Mouse (Mus musculus): ENCODE results near the gene Jph4.

DNA sequence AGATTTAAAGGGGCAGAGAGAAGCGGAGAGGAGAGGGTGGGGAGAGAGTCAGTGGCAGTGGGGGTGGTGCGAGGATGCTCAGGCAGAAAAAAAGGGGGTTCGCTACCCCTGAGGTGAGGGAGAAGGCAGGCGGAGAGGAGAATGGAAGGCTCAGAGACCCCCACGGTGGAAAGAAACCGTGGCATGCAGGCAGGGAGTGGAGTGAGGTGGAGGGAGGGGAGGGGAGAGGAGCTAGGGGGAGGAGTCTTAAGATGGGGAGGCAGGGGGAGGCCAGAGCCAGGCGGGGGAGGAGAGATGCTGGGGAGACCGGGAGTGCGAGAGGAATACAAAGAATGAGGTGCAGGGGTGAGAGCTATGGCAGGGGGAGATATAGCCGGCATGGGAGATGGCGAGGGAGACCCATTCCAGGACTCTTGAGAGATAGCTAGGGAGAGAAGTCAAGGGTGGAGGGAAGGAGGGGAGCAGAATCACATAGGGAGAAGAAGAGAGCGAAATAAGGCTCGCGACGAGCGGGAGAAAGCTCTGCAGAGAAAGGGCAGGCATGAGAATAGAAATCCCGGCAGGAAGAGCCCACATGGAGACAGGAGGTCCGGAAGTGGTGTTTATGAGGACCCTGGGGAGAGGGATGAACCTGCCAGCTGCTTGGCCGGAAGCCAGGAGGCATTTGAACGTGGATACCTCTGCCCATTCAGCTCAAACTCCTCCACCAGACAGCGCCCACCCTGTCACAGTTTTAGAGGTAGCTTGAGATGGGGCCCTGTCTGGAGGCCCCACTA, at the start of gene Jph4:
- TF ChIP-seq CTCF (conservative IDR thresholded peaks at IDR 0.05; ENCODE audit: insufficient read depth, insufficient read length, low read depth, low read length) (no peak), POLR2A (IDR thresholded peaks at IDR 0.05; ENCODE audit: low read depth, low read length) (no peak)
